Mouse (Mus musculus): ENCODE data around the gene Lrrc10b. TPM values are rescaled to one million over a fixed set of nuclear protein-coding genes. Genes with fewer than 3 reads are reported as not detected.

Gene Lrrc10b
- polyA plus RNA-seq, 1 experiment from 2014 or later, result 0.79 TPM

DNA sequence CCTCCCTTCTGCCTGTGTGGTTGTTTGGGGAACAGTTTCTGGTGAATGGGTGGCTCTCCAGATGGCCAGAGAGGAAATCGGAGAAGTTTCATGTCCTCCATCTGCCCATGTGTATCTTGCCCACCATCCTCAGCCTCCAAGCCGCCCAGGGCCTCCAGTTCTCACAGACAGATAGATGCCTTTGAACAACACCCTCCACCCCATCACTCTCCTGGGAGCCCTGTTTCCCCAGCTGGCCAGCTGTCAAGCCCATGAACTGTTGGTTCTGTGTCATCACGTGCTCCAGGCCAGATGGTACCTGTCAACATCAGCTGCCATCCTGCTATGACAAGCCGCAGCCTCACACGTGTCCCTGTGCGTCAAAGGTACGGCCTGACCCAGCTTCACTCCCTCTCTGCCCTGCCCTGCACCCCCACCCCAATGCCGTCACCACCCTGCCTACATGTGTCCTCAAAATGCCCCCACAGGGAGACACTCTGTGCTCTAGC lies 11.9 kb upstream of the Lrrc10b start:
- no peak overlapping the region for H3K4me3 ChIP-seq
- no peak overlapping the region for H3K27ac ChIP-seq
- 0 out of 2 replicates have a peak, but pooled peaks cover 7% of the 10 kb centered on the region for H3K4me1 ChIP-seq
- peak; percentile 49; the same call in 1 of the 2 replicates for ATAC-seq (ENCODE audit: borderline replicate concordance, extremely low read depth, low FRiP score, low TSS enrichment)
- H3K4me2 ChIP-seq, result no peak overlapping the region
- H3K36me3 ChIP-seq, result no peaks in the 10 kb centered on the region
- 30% methylated on average over 8 of the region's 8 CpGs for WGBS
- no peak overlapping the region for H3K9ac ChIP-seq
- peaks cover 3% of the 10 kb centered on the region; the same call in 1 of the 2 replicates for H3K27me3 ChIP-seq
- H3K9me3 ChIP-seq, result no peaks in the 10 kb centered on the region

DNA sequence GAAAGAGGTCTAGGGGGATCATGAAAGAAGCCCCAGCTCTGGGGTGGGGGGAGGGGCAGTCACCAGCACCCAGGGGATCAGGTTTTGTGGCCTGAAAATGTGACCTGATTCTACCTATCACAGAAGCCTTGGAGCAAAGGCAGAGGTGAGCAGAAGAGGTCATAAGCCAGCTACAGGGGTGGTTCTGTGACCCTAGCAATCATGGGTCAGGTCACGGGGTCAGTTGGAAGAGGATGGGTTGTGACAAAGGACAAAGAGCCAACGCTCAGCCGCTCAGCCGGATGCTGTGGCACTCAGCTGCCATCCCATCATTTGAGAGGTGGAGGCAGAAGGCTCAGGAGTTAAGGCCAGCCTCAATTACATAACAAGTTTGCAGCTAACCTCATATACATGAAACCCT lies 7.2 kb upstream of the Lrrc10b start:
- Histone ChIP-seq H3K9me3 (no peaks in the 10 kb centered on the region), H3K4me3 (no peak overlapping the region), H3K27ac (no peak overlapping the region), H3K4me1 (0 out of 2 replicates have a peak, but pooled peaks cover 16% of the 10 kb centered on the region), H3K4me2 (no peak overlapping the region), H3K9ac (no peak overlapping the region), H3K36me3 (no peaks in the 10 kb centered on the region), H3K27me3 (peaks cover 37% of the 10 kb centered on the region)
- WGBS, result 49% methylated on average over 4 of the region's 4 CpGs
- no peak for ATAC-seq (ENCODE audit: borderline replicate concordance, extremely low read depth, low FRiP score, low TSS enrichment)

- Histone ChIP-seq H3K4me1 (peaks cover 32% of the 10 kb centered on the region), H3K9me3 (no peaks in the 10 kb centered on the region), H3K27ac (no peak overlapping the region), H3K27me3 (peaks cover 63% of the 10 kb centered on the region), H3K4me2 (no peak overlapping the region), H3K9ac (no peak overlapping the region), H3K36me3 (no peaks in the 10 kb centered on the region), H3K4me3 (no peak overlapping the region)
- no peak for ATAC-seq (ENCODE audit: borderline replicate concordance, extremely low read depth, low FRiP score, low TSS enrichment)
- WGBS, result 11% methylated on average over 7 of the region's 7 CpGs
Observed at GRCm38 (mm10) chr19:10461584-10461983, 4.3 kb upstream of the Lrrc10b start.

- H3K4me1 ChIP-seq, result peaks cover 37% of the 10 kb centered on the region
- no peaks in the 10 kb centered on the region for H3K9me3 ChIP-seq
- 55% methylated on average over 11 of the region's 11 CpGs for WGBS
- peaks cover 80% of the 10 kb centered on the region for H3K27me3 ChIP-seq
- H3K9ac ChIP-seq, result no peak overlapping the region
- no peak overlapping the region for H3K4me3 ChIP-seq
- no peaks in the 10 kb centered on the region for H3K36me3 ChIP-seq
- no peak overlapping the region for H3K4me2 ChIP-seq
- H3K27ac ChIP-seq, result no peak overlapping the region
- ATAC-seq (ENCODE audit: borderline replicate concordance, extremely low read depth, low FRiP score, low TSS enrichment), result no peak
Observed at GRCm38 (mm10) chr19:10459907-10460306, 2.6 kb upstream of the Lrrc10b start.

DNA sequence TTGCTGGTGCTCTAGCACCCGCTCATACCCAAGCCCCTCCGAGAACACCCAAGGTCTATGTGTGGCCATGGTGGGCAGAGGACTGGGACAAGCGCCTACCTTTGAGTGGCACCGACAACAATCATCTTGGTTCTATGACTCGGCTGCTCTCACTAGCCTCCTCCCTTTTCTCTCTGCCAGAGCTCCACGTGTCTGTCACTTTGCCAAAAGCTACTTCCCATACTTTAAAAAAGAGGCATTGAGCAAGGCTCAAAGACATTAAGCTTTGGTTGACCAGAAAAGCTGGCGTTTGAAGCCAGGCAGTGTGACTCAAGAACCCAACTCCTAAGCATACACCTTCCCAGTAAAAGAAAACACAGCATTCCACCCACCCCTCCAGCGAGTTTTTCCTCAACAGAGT lies 823 bp upstream of the Lrrc10b start:
- H3K27me3 ChIP-seq, result peaks cover 84% of the 10 kb centered on the region
- WGBS, result 10% methylated on average over 8 of the region's 8 CpGs
- H3K9ac ChIP-seq, result no peak overlapping the region
- H3K4me1 ChIP-seq, result peaks cover 37% of the 10 kb centered on the region
- H3K36me3 ChIP-seq, result no peaks in the 10 kb centered on the region
- peak overlapping the region; percentile 95 for H3K4me2 ChIP-seq
- no peaks in the 10 kb centered on the region for H3K9me3 ChIP-seq
- peak overlapping the region; percentile 50 for H3K4me3 ChIP-seq
- H3K27ac ChIP-seq, result no peak overlapping the region
- ATAC-seq (ENCODE audit: borderline replicate concordance, extremely low read depth, low FRiP score, low TSS enrichment), result peak; percentile 16

GRCm38 (mm10) chr19:10457484-10457800 lies 169 bp upstream of the Lrrc10b start:
- H3K36me3 ChIP-seq, result no peaks in the 10 kb centered on the region
- peak overlapping the region; percentile 95 for H3K4me2 ChIP-seq
- WGBS, result under 1% methylated on average over 28 of the region's 34 CpGs
- peak; percentile 91 for ATAC-seq (ENCODE audit: borderline replicate concordance, extremely low read depth, low FRiP score, low TSS enrichment)
- H3K4me3 ChIP-seq, result peak overlapping the region; percentile 50
- peaks cover 35% of the 10 kb centered on the region for H3K4me1 ChIP-seq
- peak overlapping the region; percentile 15; the same call in 1 of the 2 replicates for H3K9ac ChIP-seq
- peaks cover 85% of the 10 kb centered on the region for H3K27me3 ChIP-seq
- H3K27ac ChIP-seq, result no peak overlapping the region
- H3K9me3 ChIP-seq, result no peaks in the 10 kb centered on the region

DNA sequence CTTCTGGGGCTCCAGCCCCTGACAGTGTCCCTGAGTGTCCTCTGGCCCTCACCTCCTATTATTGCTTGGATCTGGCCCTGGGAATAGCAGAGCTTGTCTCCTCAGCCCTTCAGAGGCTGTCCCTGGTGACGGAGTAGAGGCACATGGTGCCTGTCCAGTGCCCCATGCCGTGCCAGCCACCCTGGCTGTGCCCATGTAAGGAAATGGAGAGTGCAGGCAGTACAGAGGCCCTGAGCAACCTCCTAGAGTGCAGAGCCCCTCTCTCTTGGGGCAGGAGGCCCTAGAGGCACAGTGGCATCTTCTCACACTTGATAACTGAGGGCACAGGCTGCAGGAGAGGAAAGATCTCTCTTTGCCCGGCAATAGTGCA lies 1.9 kb downstream of the Lrrc10b start:
- no peak overlapping the region for H3K9ac ChIP-seq
- 61% methylated on average over 3 of the region's 3 CpGs for WGBS
- ATAC-seq (ENCODE audit: borderline replicate concordance, extremely low read depth, low FRiP score, low TSS enrichment), result no peak
- H3K27ac ChIP-seq, result no peak overlapping the region
- H3K4me2 ChIP-seq, result no peak overlapping the region
- H3K27me3 ChIP-seq, result peaks cover 79% of the 10 kb centered on the region
- no peak overlapping the region for H3K4me3 ChIP-seq
- H3K4me1 ChIP-seq, result peaks cover 26% of the 10 kb centered on the region
- no peaks in the 10 kb centered on the region for H3K36me3 ChIP-seq
- no peaks in the 10 kb centered on the region for H3K9me3 ChIP-seq

DNA sequence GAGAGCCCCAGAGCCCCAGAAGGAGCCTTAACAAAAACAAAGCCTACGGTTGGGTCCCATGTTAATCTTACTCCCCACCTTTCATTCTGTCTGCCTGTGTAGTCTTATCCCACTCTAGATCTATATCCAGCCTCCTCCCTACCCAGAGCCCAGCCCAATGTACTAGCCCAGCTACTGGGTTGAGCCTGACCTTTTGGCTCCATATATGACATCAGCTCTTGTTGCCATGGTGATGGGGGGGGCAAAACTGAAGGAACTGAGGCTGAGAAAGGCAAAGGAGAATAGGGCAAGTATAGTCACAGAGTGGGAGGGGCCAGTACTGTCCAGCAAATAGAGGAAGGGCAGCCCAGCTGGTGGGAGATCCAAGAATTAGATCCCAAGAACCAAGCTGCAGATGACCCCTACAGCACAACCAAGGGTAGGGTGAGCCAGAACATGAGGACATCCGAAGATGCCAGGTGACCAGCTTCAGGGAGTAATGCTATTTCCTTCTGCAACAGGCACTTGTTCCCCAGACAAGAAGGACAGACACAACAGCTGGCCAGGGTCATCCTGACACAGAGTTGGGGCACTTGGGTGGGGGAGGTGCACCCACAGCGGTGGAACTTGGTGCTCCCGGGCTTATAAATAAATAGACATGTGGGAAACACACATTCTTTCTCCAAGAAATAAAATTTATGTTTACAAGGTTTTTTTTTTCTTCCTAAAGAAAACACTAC lies 2.4 kb downstream of the Lrrc10b start:
- Histone ChIP-seq H3K27me3 (peaks cover 75% of the 10 kb centered on the region), H3K4me3 (no peak overlapping the region), H3K27ac (no peak overlapping the region), H3K36me3 (no peaks in the 10 kb centered on the region), H3K4me1 (peaks cover 26% of the 10 kb centered on the region), H3K4me2 (no peak overlapping the region), H3K9me3 (no peaks in the 10 kb centered on the region), H3K9ac (no peak overlapping the region)
- no peak for ATAC-seq (ENCODE audit: borderline replicate concordance, extremely low read depth, low FRiP score, low TSS enrichment)
- 40% methylated on average over 4 of the region's 4 CpGs for WGBS

DNA sequence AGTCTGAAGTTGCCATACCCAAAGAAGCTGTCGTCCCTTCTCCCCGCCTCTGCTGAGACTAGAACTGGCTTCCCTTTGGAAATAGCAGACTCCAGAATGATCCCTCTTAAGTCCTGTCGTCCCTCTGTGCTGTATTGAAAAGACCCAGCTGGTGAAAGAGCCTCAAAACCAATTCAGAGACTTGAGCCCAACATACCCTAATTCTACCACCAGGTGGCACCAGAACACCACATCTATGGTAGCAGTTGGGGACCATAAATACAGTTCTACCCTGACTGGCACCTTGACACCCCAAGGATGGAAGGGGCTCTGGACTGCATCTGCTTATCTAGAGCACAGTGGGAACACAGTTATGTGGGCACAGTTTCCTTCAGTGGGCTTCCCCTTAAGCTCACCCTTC lies 7.6 kb downstream of the Lrrc10b start:
- Histone ChIP-seq H3K36me3 (no peaks in the 10 kb centered on the region), H3K4me2 (no peak overlapping the region), H3K4me1 (no peaks in the 10 kb centered on the region), H3K9ac (no peak overlapping the region), H3K4me3 (no peak overlapping the region), H3K27ac (no peak overlapping the region), H3K27me3 (peaks cover 25% of the 10 kb centered on the region), H3K9me3 (no peaks in the 10 kb centered on the region)
- WGBS, result 0% methylated on average over 3 of the region's 3 CpGs
- peak; percentile 73 for ATAC-seq (ENCODE audit: borderline replicate concordance, extremely low read depth, low FRiP score, low TSS enrichment)

DNA sequence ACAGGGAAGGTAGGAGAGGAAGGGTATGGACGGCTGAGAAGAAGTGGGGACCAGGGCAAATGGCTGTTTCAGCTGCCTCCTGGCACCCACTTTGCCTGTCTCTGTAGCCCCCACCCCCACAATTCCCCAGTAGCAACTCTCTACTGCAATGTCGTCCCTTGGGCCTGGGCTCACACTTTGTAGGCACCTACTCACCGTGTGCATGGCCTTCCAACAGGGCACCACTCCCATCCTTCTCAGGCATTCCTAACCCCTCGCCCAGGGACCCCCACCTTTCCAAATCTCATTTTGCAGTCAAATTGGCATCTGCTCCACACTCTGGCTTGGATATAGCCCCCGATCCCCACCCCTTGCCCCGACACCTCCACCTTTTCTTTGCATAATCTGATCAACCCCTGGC lies 8.1 kb downstream of the Lrrc10b start:
- 38% methylated on average over 6 of the region's 6 CpGs for WGBS
- no peak; the same call in 1 of the 2 replicates for ATAC-seq (ENCODE audit: borderline replicate concordance, extremely low read depth, low FRiP score, low TSS enrichment)

GRCm38 (mm10) chr19:10448275-10448674 lies 9.0 kb downstream of the Lrrc10b start:
- Histone ChIP-seq H3K27me3 (peaks cover 14% of the 10 kb centered on the region), H3K9me3 (no peaks in the 10 kb centered on the region), H3K36me3 (no peaks in the 10 kb centered on the region), H3K9ac (no peak overlapping the region), H3K4me2 (no peak overlapping the region), H3K27ac (no peak overlapping the region), H3K4me1 (no peaks in the 10 kb centered on the region), H3K4me3 (no peak overlapping the region)
- no peak for ATAC-seq (ENCODE audit: borderline replicate concordance, extremely low read depth, low FRiP score, low TSS enrichment)
- 91% methylated on average over 7 of the region's 7 CpGs for WGBS

More for the DNA sequence above, 8.1 kb downstream of the Lrrc10b start:
- H3K4me3 ChIP-seq, result no peak overlapping the region
- no peak overlapping the region for H3K27ac ChIP-seq
- peaks cover 20% of the 10 kb centered on the region for H3K27me3 ChIP-seq
- H3K4me2 ChIP-seq, result no peak overlapping the region
- no peaks in the 10 kb centered on the region for H3K4me1 ChIP-seq
- no peaks in the 10 kb centered on the region for H3K9me3 ChIP-seq
- no peaks in the 10 kb centered on the region for H3K36me3 ChIP-seq
- H3K9ac ChIP-seq, result no peak overlapping the region

DNA sequence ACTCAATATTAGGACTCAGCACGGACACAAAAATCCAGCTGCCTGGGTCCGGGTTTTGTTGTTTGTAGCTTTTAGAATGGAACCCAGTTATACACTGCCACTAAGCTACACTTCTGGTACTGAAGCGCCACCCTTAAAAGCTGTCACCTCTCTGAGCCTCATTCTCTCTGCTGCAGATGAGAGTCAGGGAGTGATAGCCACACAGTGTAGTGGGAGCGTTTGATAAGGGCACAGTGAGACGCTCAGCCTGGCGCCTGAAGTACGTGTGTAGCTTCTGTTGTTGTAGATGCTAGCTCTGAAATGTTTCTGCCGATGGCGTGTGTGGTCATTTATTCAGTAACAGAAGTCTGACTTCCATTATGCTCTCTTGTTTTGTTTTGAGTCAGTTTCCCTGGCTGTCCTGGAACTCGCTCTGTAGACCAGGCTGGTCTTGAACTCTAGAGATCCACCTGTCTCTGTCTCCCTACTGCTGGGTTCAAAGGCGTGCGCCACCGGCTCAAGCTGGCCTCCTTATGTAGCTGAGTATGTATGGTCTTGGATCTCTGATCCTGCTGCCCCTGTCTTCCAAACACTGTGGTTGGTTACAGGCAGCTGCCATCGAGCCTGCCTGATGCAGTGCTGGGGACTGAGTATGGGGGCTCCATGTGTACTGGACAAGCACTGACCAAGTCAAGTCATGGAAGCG lies 12.4 kb downstream of the Lrrc10b start:
- H3K27ac ChIP-seq, result no peak overlapping the region
- H3K36me3 ChIP-seq, result no peaks in the 10 kb centered on the region
- no peak overlapping the region for H3K4me2 ChIP-seq
- no peak overlapping the region for H3K9ac ChIP-seq
- WGBS, result 89% methylated on average over 15 of the region's 15 CpGs
- H3K27me3 ChIP-seq, result no peaks in the 10 kb centered on the region
- ATAC-seq (ENCODE audit: borderline replicate concordance, extremely low read depth, low FRiP score, low TSS enrichment), result no peak
- no peaks in the 10 kb centered on the region for H3K9me3 ChIP-seq
- no peaks in the 10 kb centered on the region for H3K4me1 ChIP-seq
- no peak overlapping the region for H3K4me3 ChIP-seq
